Mouse (Mus musculus): ENCODE results near the gene Acvrl1.

Gene Acvrl1

GRCm38 (mm10) chr15:101141061-101141541 is 12.8 kb downstream of the Acvrl1 start:
- no peak for ATAC-seq (ENCODE audit: low TSS enrichment)

DNA sequence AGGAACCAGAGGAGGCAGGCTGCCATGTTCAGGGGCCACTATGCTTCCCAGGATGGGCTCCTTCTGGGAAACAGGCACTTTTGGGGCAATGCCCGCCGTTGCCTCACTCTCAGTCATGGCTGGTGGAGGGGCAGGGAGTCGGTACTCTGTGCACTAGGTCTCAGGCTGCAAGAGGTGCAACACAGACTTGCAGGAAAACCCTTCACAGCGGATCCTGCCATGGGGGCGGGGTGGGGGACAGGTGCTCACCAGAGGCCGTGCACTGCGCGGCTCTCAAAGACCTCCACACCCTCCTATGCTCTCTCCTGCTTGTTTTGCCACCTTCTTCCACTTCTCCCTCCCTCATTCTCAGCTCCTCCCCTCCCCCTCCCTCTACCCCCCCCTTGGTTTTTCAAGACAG is 14.3 kb downstream of the Acvrl1 start:
- ATAC-seq (ENCODE audit: low TSS enrichment), result no peak

- no peak for ATAC-seq (ENCODE audit: low TSS enrichment)
Observed at GRCm38 (mm10) chr15:101143494-101143893, 15.2 kb downstream of the Acvrl1 start.

DNA sequence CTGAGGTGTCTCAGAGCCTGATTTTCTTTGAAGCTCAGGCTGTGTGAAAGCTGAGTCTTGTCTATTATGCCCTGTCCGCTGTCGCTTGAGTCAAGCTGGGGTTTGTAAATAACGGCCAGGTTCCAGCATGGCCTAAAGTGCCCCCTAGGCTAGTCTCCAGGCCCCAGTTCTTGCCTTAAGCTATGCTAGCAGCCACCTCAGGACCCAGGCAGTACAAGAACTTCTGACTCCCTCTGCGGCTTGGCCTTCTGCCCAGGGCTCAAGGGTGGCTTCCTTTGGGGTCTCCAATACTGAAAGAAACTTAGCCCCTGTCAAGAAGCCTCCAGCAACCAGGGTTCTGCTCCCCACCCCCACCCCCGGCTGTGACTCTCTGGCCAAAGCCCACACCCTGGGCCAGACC is 15.9 kb downstream of the Acvrl1 start:
- ATAC-seq (ENCODE audit: low TSS enrichment), result no peak

DNA sequence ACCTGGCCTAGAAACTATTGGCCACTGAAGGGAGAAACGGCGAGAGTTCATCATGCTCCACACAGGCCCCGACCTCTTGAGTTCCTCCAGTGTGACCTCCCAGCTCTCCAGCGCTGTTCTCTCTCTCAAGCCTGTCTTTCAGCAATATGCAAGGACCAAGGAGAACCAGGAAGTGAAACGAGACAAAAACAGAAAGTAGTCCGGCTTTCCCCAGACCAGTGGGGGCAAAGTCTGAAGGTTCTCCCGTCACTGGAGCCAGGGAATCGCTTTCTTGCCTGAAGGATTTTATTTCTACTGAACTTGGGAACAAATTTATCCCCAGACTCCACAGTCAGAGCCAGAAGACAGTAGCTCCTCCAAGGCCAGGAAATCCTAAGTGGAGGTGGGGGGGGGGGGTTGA is 16.5 kb downstream of the Acvrl1 start:
- ATAC-seq (ENCODE audit: low TSS enrichment), result no peak

DNA sequence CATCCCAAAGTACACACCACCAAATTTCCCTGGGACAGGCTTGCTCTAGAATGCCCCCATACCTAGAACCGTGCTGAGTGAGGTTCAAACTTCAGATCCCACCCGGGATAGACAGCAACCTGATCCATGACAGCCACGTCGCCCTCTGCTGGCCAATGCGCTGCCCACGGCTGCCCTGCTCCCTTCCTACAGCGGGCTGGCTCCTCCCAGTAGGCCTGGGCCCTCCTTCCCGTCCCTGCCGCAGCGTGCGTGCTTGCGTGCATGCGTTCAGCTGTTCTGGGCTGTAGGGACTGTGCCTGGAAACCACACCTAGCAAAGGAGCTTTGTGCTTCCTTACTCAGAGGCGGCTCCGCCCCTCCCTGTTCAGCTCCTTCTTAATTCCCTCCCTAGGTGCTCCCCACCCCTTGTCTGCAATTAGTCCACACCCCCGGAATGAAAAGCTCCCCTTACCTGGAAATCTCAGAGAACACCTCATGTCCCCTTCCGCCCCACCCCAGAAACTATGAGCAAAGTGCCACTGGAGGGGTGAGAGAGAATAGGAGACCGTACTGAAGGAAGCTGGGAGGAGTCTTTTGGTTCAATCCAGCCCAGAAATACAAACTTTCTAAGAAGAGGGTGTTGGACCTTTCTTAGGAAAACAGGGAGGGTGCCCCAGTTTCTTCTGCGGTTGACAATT is 17.2 kb downstream of the Acvrl1 start:
- ATAC-seq (ENCODE audit: low TSS enrichment), result peak; percentile 93

DNA sequence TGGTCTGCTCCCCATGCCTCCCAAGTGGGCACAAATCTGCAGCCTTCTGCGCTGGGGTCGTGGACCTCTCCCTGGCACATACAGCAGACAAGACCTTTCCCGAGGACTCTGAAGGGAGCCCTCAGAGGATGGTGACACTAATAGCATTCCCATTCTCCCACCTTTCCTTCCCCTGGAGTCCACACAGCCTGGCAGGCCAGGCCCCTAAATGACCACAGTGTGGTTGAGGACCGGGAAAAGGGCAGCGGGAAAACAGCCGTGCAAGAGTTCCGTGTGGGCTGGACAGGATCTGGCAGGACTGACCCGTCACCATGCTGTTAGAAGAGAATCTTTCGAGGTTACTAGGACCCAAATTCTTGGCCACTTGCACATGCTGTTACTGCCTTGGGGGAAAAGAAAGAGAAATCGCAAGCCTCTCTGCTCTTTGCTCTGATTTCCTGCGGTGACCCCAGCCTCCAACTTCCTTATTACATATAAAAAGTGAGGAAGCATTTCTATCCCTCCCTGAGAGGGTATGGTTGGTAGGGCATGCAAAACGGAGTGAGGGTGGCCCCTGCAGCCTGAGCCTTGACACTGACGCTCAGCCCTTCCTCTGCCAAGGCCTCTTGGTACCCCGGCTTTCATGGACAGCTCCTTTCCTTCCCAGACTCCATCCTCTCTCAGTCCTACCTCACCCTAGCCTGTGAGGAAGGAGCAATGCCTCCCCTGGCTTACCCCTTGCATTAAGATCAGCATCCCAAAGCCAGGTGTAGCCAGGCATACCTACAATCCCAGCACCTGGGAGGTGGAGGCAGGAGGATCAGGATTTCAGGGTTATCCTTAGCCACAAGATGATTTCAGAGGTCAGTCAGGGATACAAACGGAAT is 18.0 kb downstream of the Acvrl1 start:
- no peak for ATAC-seq (ENCODE audit: low TSS enrichment)

- ATAC-seq (ENCODE audit: low TSS enrichment), result peak; percentile 35; the same call in 1 of the 2 replicates
Observed at GRCm38 (mm10) chr15:101147115-101147909, 19.0 kb downstream of the Acvrl1 start.

DNA sequence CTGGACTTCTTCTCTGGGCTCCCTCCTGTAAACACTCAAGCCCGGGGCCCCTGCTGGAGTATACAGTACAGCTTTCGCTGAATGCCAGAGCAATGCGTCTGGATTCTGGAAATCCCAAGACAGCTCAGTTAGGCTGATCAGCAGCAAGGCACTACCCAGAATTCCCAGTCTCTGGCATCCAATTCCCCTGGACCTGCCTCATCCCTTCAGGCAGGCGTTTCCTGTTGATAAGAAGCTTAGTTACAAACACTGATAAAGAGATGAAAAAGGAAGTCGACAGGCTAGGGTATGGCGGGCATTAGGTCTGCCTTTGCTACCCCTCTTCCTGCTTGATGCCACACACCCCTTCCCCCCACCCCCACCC is 19.6 kb downstream of the Acvrl1 start:
- ATAC-seq (ENCODE audit: low TSS enrichment), result no peak

- ATAC-seq (ENCODE audit: low TSS enrichment), result no peak
Observed at GRCm38 (mm10) chr15:101148604-101149003, 20.3 kb downstream of the Acvrl1 start.

DNA sequence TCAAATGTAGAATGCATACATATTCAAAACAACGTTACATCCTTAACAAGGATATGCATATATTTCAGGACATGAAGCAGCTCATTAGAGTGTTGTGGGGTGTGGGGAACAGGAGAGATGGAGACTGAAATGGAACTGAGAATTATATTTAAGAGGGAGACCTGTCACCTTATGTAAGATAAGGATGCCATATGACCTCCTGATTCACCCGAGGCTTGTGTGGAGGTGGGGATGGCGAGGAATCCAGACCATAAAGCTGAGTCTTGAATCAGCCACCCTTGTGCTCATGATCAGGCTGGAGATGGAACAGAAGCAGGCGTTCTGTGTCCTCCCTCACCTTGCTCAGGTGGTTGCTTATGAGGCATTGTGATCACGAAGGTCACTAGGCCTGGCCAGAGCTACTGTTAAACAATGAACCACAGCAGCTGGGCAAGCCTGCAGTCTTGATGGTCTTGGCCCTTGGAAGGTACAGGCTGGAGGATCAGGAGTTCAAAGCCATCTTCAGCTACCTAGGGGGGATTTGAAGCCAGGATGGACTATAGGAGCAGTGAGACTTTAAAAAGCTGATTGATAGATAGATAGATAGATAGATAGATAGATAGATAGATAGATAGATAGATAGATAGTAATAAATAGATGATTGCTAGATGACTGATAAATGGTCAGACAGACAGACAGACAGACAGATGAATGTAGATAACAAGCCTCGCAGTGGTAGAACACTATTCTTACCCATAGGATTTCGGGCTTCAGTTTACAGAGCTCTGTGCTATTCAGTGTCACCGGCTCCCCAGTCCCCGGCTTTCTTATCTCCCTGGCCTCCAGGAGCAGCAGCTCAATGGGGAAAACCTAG is 23.3 kb downstream of the Acvrl1 start:
- ATAC-seq (ENCODE audit: low TSS enrichment), result no peak

DNA sequence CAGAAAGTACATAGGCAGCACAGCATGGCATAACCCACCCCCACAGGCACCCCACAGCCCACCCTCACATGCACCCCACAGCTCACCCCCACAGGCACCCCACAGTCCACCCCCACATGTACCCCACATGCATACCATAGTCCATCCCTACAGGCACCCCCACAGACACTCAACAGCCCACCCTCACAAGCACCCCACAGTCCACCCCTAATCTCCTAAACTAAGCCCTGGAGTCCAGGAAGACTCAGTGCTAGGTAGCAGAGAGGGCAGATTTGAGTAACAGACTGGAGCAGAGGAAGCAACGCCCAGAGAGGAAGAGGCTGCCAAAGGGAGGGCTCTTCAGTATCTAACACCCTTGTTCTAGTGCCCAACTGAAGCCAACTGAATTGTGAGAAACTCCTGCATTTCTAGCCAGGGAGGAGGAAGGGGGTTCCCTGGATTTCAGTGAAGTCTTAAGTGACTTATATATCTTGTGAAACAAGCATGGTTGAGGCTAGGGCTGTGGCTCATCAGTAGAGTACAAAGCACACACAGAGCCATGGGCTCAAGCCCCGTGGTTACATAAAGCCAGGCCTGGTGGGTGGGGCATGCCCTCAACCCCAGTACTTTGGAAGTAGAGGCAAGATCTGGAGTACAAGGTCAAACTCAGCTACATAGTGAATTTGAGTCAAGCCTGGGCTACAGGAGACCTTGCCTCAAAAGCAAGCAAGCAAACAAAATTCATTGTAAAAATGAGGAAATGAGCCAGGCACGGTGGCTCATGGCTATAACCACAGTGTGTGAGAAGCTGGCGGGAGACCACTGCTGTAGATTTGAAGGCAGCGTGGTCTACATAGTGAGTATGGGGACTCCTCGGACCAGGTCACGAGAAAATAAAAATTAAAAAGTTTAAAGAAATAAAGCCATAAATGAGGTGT is 26.6 kb downstream of the Acvrl1 start:
- ATAC-seq (ENCODE audit: low TSS enrichment), result no peak

- ATAC-seq (ENCODE audit: low TSS enrichment), result no peak
Observed at GRCm38 (mm10) chr15:101160128-101160527, 31.8 kb downstream of the Acvrl1 start.

- peak; percentile 53 for ATAC-seq (ENCODE audit: low TSS enrichment)
Observed at GRCm38 (mm10) chr15:101160591-101160990, 32.3 kb downstream of the Acvrl1 start.

DNA sequence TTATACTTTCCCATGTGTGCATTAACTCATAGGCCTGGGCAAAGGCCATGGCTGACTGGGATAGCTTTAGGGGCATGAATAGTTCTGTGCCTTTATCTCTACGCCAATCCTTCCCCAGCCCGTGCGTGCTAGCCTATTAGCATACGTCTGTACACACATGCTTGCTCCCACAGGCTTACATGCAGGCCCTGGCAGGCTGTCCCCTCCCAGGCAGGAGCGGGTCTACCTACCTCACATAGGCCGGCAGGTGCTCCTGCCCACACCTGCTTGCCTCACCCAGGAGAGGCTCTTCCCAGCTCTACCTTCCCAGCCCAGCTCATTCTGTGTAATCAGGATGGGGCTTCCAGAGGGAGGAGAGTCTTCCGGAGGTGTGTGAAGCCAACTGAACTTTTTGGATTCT is 33.2 kb downstream of the Acvrl1 start:
- no peak for ATAC-seq (ENCODE audit: low TSS enrichment)

GRCm38 (mm10) chr15:101163056-101163458 is 34.7 kb downstream of the Acvrl1 start:
- ATAC-seq (ENCODE audit: low TSS enrichment), result peak; percentile 60

- no peak for ATAC-seq (ENCODE audit: low TSS enrichment)
Observed at GRCm38 (mm10) chr15:101163854-101164253, 35.5 kb downstream of the Acvrl1 start.

- ATAC-seq (ENCODE audit: low TSS enrichment), result no peak
Observed at GRCm38 (mm10) chr15:101164291-101164690, 36.0 kb downstream of the Acvrl1 start.

DNA sequence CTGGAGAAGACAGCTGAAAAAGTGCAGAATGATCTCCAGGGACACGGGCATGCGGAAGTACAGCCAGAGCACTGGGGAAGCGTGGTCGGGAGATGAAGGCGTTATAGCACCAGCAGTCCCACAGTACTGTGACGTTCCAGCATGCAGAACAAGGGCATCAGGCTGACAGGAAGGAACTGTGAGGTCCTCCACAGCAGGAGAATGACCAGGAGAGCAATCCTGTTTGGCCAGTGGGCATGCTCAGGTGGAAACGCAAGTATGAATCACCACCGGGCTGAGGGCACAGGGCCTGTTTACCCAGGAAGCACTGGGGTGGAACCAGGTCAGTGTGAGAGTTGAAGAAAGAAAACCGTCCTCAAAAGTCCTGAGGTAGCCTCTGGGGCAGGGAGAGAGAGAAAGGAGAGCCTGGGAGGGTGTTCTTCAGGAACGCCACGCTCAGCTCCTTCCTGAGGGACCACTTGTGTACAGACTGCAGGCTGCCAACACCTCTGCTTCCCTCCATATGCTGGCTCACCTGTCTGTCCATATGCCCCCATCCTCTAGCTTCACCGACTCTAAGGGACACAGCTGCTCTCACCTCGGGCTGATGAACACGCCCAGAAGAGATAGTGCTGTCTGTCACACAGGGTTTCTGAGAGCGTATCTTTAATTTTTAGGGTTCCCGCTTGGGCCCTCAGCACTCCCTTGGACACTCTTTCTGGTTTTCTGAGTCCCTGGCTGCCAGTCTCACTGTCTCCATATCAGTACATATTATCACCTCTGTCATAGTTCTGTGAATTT is 37.5 kb downstream of the Acvrl1 start:
- no peak for ATAC-seq (ENCODE audit: low TSS enrichment)

All from frontal cortex, adult (tissue).